Mouse (Mus musculus) hindbrain, embryonic 12.5 days (tissue): ENCODE results near the gene Cdh3. TPM values are rescaled to one million over a fixed set of nuclear protein-coding genes. Genes with fewer than 3 reads are reported as not detected.
A peak's percentile ranks its signal among the peaks of the same experiment; 100 is the strongest.
"Not testable (repeated sequence)": the region's sequence is repeated elsewhere in the genome, so short reads cannot be mapped to it uniquely, and the experiment has no call there.

Source experiments
- ATAC-seq: fragments of 200-750 bp; cut with Nextera tagmentation; 2 replicates; pipeline ENCODE4 v1.8.0; 2017; ENCODE audit warnings: moderate TSS enrichment; ENCODE audit not compliant: low FRiP score
- H3K27ac ChIP-seq: fragments of 300-500 bp; sonication (generic); 2 replicates; pipeline ENCODE4 v1.5.1; 2016; ENCODE audit warnings: mild to moderate bottlenecking
- H3K27me3 ChIP-seq: fragments of 300-500 bp; sonication (generic); 2 replicates; pipeline ENCODE4 v1.6.1; 2016; ENCODE audit warnings: mild to moderate bottlenecking
- H3K36me3 ChIP-seq: fragments of 300-500 bp; sonication (generic); 2 replicates; pipeline ENCODE4 v1.6.1; 2016; ENCODE audit warnings: mild to moderate bottlenecking
- H3K4me1 ChIP-seq: fragments of 300-500 bp; sonication (generic); 2 replicates; pipeline ENCODE4 v1.6.1; 2016
- H3K4me2 ChIP-seq: fragments of 300-500 bp; sonication (generic); replicated peaks from 2 replicates; pipeline ENCODE4 v1.6.1; 2016; ENCODE audit warnings: mild to moderate bottlenecking
- H3K4me3 ChIP-seq: fragments of 300-500 bp; sonication (generic); 2 replicates; pipeline ENCODE4 v1.5.1; 2016; ENCODE audit warnings: mild to moderate bottlenecking
- H3K9ac ChIP-seq: fragments of 300-500 bp; sonication (generic); 2 replicates; pipeline ENCODE4 v1.6.1; 2016; ENCODE audit warnings: mild to moderate bottlenecking, moderate library complexity
- H3K9me3 ChIP-seq: fragments of 300-500 bp; sonication (generic); replicated peaks from 2 replicates; pipeline ENCODE4 v1.6.1; 2016; ENCODE audit warnings: mild to moderate bottlenecking
- WGBS: fragments of 180-500 bp; shearing (Covaris S2); methylation state at CpG from one replicate; pipeline ENCODE4 v1.1.7; 2016; 5-methylcytosine and 5-hydroxymethylcytosine counted together
- polyA plus RNA-seq: library from polyadenylated mRNA; unstranded; fragments of >200 nt; fragmentation: Nextera tagmentation; extraction: Ambion mirVana; gene quantifications from 2 replicates; pipeline ENCODE4 v1.2.1, GENCODE M21; 2016

Cdh3 gene
- polyA plus RNA-seq, 1 experiment from 2014 or later = 10.0 TPM

- H3K4me3 ChIP-seq = no peak overlapping the region
- no peak overlapping the region for H3K9ac ChIP-seq
- WGBS = 92% methylated on average over 1 of the region's 1 CpGs
- ATAC-seq = no peak
- H3K27me3 ChIP-seq = no peaks in the 10 kb centered on the region
- no peaks in the 10 kb centered on the region for H3K4me1 ChIP-seq
- H3K36me3 ChIP-seq = no peaks in the 10 kb centered on the region
- no peak overlapping the region for H3K4me2 ChIP-seq
- H3K27ac ChIP-seq = no peak overlapping the region
- no peaks in the 10 kb centered on the region for H3K9me3 ChIP-seq
Measured at GRCm38 (mm10) chr8:106550906-106551305, 40.2 kb downstream of the Cdh3 start.

GRCm38 (mm10) chr8:106554011-106554410 is 43.3 kb downstream of the Cdh3 start:
- no peak overlapping the region for H3K4me2 ChIP-seq
- no peaks in the 10 kb centered on the region for H3K4me1 ChIP-seq
- ATAC-seq = no peak
- H3K27me3 ChIP-seq = no peaks in the 10 kb centered on the region
- no peak overlapping the region for H3K27ac ChIP-seq
- no peak overlapping the region for H3K4me3 ChIP-seq
- 96% methylated on average over 5 of the region's 5 CpGs for WGBS
- H3K9ac ChIP-seq = no peak overlapping the region
- H3K36me3 ChIP-seq = no peaks in the 10 kb centered on the region
- H3K9me3 ChIP-seq = peaks cover 8% of the 10 kb centered on the region; the same call in 1 of the 2 replicates

- Histone ChIP-seq H3K27ac (no peak overlapping the region), H3K9ac (no peak overlapping the region), H3K4me2 (no peak overlapping the region), H3K27me3 (peaks cover 3% of the 10 kb centered on the region; the same call in 1 of the 2 replicates), H3K4me3 (no peak overlapping the region), H3K36me3 (no peaks in the 10 kb centered on the region), H3K9me3 (peaks cover 8% of the 10 kb centered on the region; the same call in 1 of the 2 replicates), H3K4me1 (no peaks in the 10 kb centered on the region)
- 71% methylated on average over 6 of the region's 7 CpGs for whole genome bisulfite sequencing
- no peak for ATAC-seq
Measured at GRCm38 (mm10) chr8:106556068-106556645, 45.5 kb downstream of the Cdh3 start.

GRCm38 (mm10) chr8:106559844-106560243 is 49.2 kb downstream of the Cdh3 start:
- 65% methylated on average over 9 of the region's 9 CpGs for WGBS
- Histone ChIP-seq H3K27ac (no peak overlapping the region), H3K9ac (no peak overlapping the region), H3K27me3 (peaks cover 3% of the 10 kb centered on the region; the same call in 1 of the 2 replicates), H3K9me3 (peaks cover 8% of the 10 kb centered on the region; the same call in 1 of the 2 replicates), H3K4me3 (no peak overlapping the region), H3K36me3 (no peaks in the 10 kb centered on the region), H3K4me2 (no peak overlapping the region), H3K4me1 (no peaks in the 10 kb centered on the region)
- ATAC-seq = no peak

GRCm38 (mm10) chr8:106561097-106561865 is 50.6 kb downstream of the Cdh3 start:
- Histone ChIP-seq H3K27me3 (peaks cover 3% of the 10 kb centered on the region; the same call in 1 of the 2 replicates), H3K9ac (no peak overlapping the region), H3K4me1 (no peaks in the 10 kb centered on the region), H3K4me3 (no peak overlapping the region), H3K27ac (no peak overlapping the region), H3K36me3 (no peaks in the 10 kb centered on the region), H3K4me2 (no peak overlapping the region), H3K9me3 (peaks cover 8% of the 10 kb centered on the region; the same call in 1 of the 2 replicates)
- ATAC-seq = no peak
- 33% methylated on average over 21 of the region's 21 CpGs for WGBS

GRCm38 (mm10) chr8:106563691-106564182 is 53.0 kb downstream of the Cdh3 start:
- Histone ChIP-seq H3K4me2 (no peak overlapping the region), H3K9me3 (no peaks in the 10 kb centered on the region), H3K27me3 (peaks cover 3% of the 10 kb centered on the region; the same call in 1 of the 2 replicates), H3K9ac (no peak overlapping the region), H3K4me1 (no peaks in the 10 kb centered on the region), H3K36me3 (no peaks in the 10 kb centered on the region), H3K27ac (no peak overlapping the region), H3K4me3 (no peak overlapping the region)
- 81% methylated on average over 3 of the region's 3 CpGs for WGBS
- no peak for ATAC-seq

- Histone ChIP-seq H3K9ac (no peak overlapping the region), H3K4me1 (peaks cover 5% of the 10 kb centered on the region; the same call in 1 of the 2 replicates), H3K9me3 (no peaks in the 10 kb centered on the region), H3K27ac (no peak overlapping the region), H3K27me3 (no peaks in the 10 kb centered on the region), H3K36me3 (no peaks in the 10 kb centered on the region), H3K4me2 (no peak overlapping the region), H3K4me3 (no peak overlapping the region)
- WGBS = 41% methylated on average over 7 of the region's 7 CpGs
- ATAC-seq = peak; percentile 48; the same call in 1 of the 2 replicates
Measured at GRCm38 (mm10) chr8:106569006-106569405, 58.3 kb downstream of the Cdh3 start.

GRCm38 (mm10) chr8:106570386-106570785 is 59.7 kb downstream of the Cdh3 start:
- H3K27me3 ChIP-seq = no peaks in the 10 kb centered on the region
- no peak overlapping the region for H3K9ac ChIP-seq
- no peak overlapping the region for H3K4me2 ChIP-seq
- H3K27ac ChIP-seq = no peak overlapping the region
- no peaks in the 10 kb centered on the region for H3K9me3 ChIP-seq
- ATAC-seq = no peak
- peaks cover 5% of the 10 kb centered on the region; the same call in 1 of the 2 replicates for H3K4me1 ChIP-seq
- WGBS = 74% methylated on average over 4 of the region's 4 CpGs
- no peak overlapping the region for H3K4me3 ChIP-seq
- no peaks in the 10 kb centered on the region for H3K36me3 ChIP-seq

- 88% methylated on average over 5 of the region's 5 CpGs for WGBS
- no peak overlapping the region for H3K27ac ChIP-seq
- no peak for ATAC-seq
- H3K27me3 ChIP-seq = no peaks in the 10 kb centered on the region
- H3K4me1 ChIP-seq = peaks cover 5% of the 10 kb centered on the region; the same call in 1 of the 2 replicates
- H3K4me3 ChIP-seq = no peak overlapping the region
- no peaks in the 10 kb centered on the region for H3K9me3 ChIP-seq
- H3K36me3 ChIP-seq = no peaks in the 10 kb centered on the region
- H3K9ac ChIP-seq = no peak overlapping the region
- no peak overlapping the region for H3K4me2 ChIP-seq
Measured at GRCm38 (mm10) chr8:106571551-106572172, 61.0 kb downstream of the Cdh3 start.

GRCm38 (mm10) chr8:106572175-106572574 is 61.5 kb downstream of the Cdh3 start:
- not testable (repeated sequence) for H3K36me3 ChIP-seq, H3K27ac ChIP-seq, H3K9me3 ChIP-seq, H3K4me3 ChIP-seq, H3K4me1 ChIP-seq, H3K27me3 ChIP-seq, H3K4me2 ChIP-seq, H3K9ac ChIP-seq, ATAC-seq
- 97% methylated on average over 1 of the region's 1 CpGs for WGBS

GRCm38 (mm10) chr8:106573168-106573567 is 62.5 kb downstream of the Cdh3 start, which contains the start of gene Gm10073:
Gene Gm10073 (minus strand): TSS chr8:106573461.
- not testable (repeated sequence) for H3K4me1 ChIP-seq, H3K27me3 ChIP-seq, ATAC-seq, H3K9ac ChIP-seq, H3K4me3 ChIP-seq, H3K4me2 ChIP-seq, H3K9me3 ChIP-seq, H3K27ac ChIP-seq, H3K36me3 ChIP-seq
- 51% methylated on average over 20 of the region's 20 CpGs for WGBS

- no peaks in the 10 kb centered on the region for H3K36me3 ChIP-seq
- H3K4me3 ChIP-seq = no peak overlapping the region
- peaks cover 3% of the 10 kb centered on the region; the same call in 1 of the 2 replicates for H3K4me1 ChIP-seq
- no peak overlapping the region for H3K27ac ChIP-seq
- H3K9ac ChIP-seq = no peak overlapping the region
- no peaks in the 10 kb centered on the region for H3K9me3 ChIP-seq
- WGBS = 89% methylated on average over 4 of the region's 4 CpGs
- no peaks in the 10 kb centered on the region for H3K27me3 ChIP-seq
- ATAC-seq = no peak
- no peak overlapping the region for H3K4me2 ChIP-seq
Measured at GRCm38 (mm10) chr8:106574283-106574682, 63.6 kb downstream of the Cdh3 start.
